Mouse (Mus musculus) hindbrain, embryonic 14.5 days (tissue): ENCODE data around the gene Snx13. TPM values are rescaled to one million over a fixed set of nuclear protein-coding genes. Genes with fewer than 3 reads are reported as not detected.

Source experiments
- ATAC-seq: fragments of 200-750 bp; cut with Nextera tagmentation; 2 replicates; pipeline ENCODE4 v1.8.0; 2017; ENCODE audit warnings: moderate number of reproducible peaks, mild to moderate bottlenecking, moderate TSS enrichment, moderate library complexity; ENCODE audit not compliant: low FRiP score
- DNase-seq: peaks from one replicate; pipeline ENCODE4 v3.0.0-alpha.2; 2015; ENCODE audit warnings: low spot score
- H3K27ac ChIP-seq: fragments of 300-500 bp; sonication (generic); 2 replicates; pipeline ENCODE4 v1.5.1; 2014; ENCODE audit warnings: mild to moderate bottlenecking, moderate library complexity
- H3K27me3 ChIP-seq: fragments of 300-500 bp; sonication (generic); 2 replicates; pipeline ENCODE4 v1.6.1; 2014; ENCODE audit warnings: mild to moderate bottlenecking, low read length, mixed read lengths; ENCODE audit not compliant: control insufficient read depth, insufficient read depth
- H3K36me3 ChIP-seq: fragments of 300-500 bp; sonication (generic); replicated peaks from 2 replicates; pipeline ENCODE4 v1.6.1; 2014; ENCODE audit not compliant: control insufficient read depth, insufficient read depth
- H3K4me1 ChIP-seq: fragments of 300-500 bp; sonication (generic); replicated peaks from 2 replicates; pipeline ENCODE4 v1.6.1; 2014; ENCODE audit warnings: antibody characterized with exemption, low read length, mixed read lengths; ENCODE audit not compliant: control insufficient read depth, insufficient read depth
- H3K4me2 ChIP-seq: fragments of 300-500 bp; sonication (generic); replicated peaks from 2 replicates; pipeline ENCODE4 v1.6.1; 2014; ENCODE audit warnings: mild to moderate bottlenecking, moderate library complexity
- H3K4me3 ChIP-seq: fragments of 300-500 bp; sonication (generic); replicated peaks from 2 replicates; pipeline ENCODE4 v1.5.1; 2014; ENCODE audit warnings: mild to moderate bottlenecking, low read length
- H3K9ac ChIP-seq: fragments of 300-500 bp; sonication (generic); 2 replicates; pipeline ENCODE4 v1.6.1; 2014
- H3K9me3 ChIP-seq: fragments of 300-500 bp; sonication (generic); 2 replicates; pipeline ENCODE4 v1.6.1; 2016; ENCODE audit warnings: low read length; ENCODE audit not compliant: control insufficient read depth
- WGBS: fragments of 180-500 bp; shearing (Covaris S2); extraction: QIAGEN DNeasy Blood & Tissue Kit; methylation state at CpG from one replicate; pipeline ENCODE4 v1.1.7; 2014; 5-methylcytosine and 5-hydroxymethylcytosine counted together
- microRNA counts: library from miRNA; unstranded; fragments of <30 nt; microRNA quantifications from one replicate; lab custom pipeline; 2016
- microRNA-seq: library from miRNA; unstranded; fragments of <30 nt; microRNA quantifications from one replicate; pipeline ENCODE4, GENCODE M21; 2016
- polyA plus RNA-seq: library from polyadenylated mRNA; unstranded; fragments of >200 nt; fragmentation: Nextera tagmentation; extraction: Ambion mirVana; gene quantifications from 2 replicates; pipeline ENCODE4 v1.2.1, GENCODE M21; 2014

Gene Snx13
- polyA plus RNA-seq, 1 experiment from 2014 or later = 32.8 TPM

DNA sequence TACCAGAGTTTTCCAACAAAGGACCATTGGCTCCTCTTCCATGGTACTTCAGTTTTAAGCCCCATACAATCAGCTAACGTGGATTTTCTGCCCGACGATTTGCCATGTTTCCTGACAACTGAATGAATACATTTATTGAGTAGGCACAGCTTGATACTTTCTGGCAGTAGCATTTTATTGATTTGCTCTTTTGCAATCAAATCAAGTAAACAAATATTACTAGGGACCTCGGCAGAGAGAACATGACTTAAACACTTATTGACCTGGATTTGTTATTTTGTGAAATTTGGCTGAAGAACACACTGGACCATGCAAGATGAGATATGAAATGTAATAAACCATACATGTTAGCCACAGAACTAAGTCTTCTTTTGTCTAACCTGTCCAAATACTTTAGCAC is 123.3 kb downstream of the Snx13 start:
- Histone ChIP-seq H3K9me3 (no peaks in the 10 kb centered on the region), H3K4me1 (no peaks in the 10 kb centered on the region), H3K27me3 (no peaks in the 10 kb centered on the region), H3K4me3 (no peak overlapping the region), H3K4me2 (no peak overlapping the region), H3K36me3 (no peaks in the 10 kb centered on the region), H3K9ac (no peak overlapping the region), H3K27ac (no peak overlapping the region)
- 38% methylated on average over 4 of the region's 4 CpGs for WGBS
- no peak for DNase-seq
- no peak for ATAC-seq

DNA sequence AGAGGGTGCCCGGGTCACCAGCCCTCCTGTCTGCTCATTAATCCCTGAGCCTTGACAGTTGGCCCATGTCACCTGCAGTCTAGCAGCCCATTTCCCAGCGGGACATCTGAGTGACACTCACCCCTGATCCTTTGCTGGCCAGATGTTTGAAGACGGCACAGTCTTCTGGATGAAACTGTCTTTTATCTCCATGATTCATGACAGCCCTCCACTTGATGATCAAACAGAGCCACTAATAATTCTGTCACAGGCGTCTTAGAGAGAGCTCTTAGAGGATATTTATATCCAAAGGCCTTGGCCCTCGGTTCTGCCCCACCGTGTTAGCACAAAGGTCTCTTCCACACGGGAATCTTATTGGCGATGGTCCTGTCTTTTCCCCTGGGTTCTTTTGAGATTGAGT is 129.0 kb downstream of the Snx13 start:
- Histone ChIP-seq H3K4me2 (no peak overlapping the region), H3K4me1 (no peaks in the 10 kb centered on the region), H3K4me3 (no peak overlapping the region), H3K9ac (no peak overlapping the region), H3K9me3 (no peaks in the 10 kb centered on the region), H3K36me3 (no peaks in the 10 kb centered on the region), H3K27ac (no peak overlapping the region), H3K27me3 (no peaks in the 10 kb centered on the region)
- no peak for ATAC-seq
- WGBS = 30% methylated on average over 8 of the region's 8 CpGs
- no peak for DNase-seq

DNA sequence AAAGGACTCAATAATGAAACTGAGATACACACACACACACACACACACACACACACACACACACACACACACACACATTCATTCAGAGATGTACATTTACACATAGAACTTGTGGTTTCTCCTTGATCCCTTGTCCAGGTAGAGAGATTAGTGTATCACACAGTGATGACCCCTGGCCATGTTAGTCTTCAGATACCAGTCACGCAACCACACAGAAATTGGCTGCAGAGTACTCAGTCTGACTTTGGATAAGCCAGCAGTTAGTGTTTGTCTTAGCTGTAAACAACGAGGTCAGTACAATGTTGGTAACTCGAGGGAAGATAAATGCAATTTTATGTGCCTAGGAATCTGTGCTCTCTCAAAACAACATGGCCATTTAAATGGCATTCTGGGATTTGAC is 129.6 kb downstream of the Snx13 start:
- no peak overlapping the region for H3K4me3 ChIP-seq
- DNase-seq (no peak), ATAC-seq (no peak)
- no peaks in the 10 kb centered on the region for H3K4me1 ChIP-seq
- H3K27ac ChIP-seq = no peak overlapping the region
- H3K9me3 ChIP-seq = no peaks in the 10 kb centered on the region
- H3K36me3 ChIP-seq = no peaks in the 10 kb centered on the region
- H3K9ac ChIP-seq = no peak overlapping the region
- no peaks in the 10 kb centered on the region for H3K27me3 ChIP-seq
- H3K4me2 ChIP-seq = no peak overlapping the region
- WGBS = 81% methylated on average over 3 of the region's 3 CpGs

DNA sequence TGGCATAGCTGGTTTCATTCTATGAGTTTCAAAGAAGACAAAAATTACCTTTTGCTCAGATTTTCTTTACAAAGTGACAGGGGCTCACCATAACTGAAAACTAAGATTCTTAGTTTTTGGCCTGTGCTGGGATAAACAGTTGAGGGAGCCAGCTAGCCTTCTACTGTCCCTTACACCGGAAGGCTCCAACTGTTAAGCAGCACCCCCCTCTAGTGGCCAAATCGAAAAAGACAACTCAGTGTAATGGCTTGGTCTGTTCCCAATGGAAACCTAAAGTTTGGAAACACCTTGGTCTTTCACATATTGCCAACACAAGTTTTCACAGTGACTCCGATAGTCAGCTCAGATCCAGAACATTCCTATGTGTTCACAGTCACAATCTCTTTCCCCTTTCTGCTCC is 135.7 kb downstream of the Snx13 start:
- Histone ChIP-seq H3K4me3 (no peak overlapping the region), H3K9ac (no peak overlapping the region), H3K27ac (no peak overlapping the region), H3K4me1 (no peaks in the 10 kb centered on the region), H3K36me3 (no peaks in the 10 kb centered on the region), H3K4me2 (no peak overlapping the region), H3K27me3 (no peaks in the 10 kb centered on the region), H3K9me3 (no peaks in the 10 kb centered on the region)
- WGBS = 7% methylated on average over 3 of the region's 3 CpGs
- peak; percentile 92 for ATAC-seq
- DNase-seq = peak; percentile 97

DNA sequence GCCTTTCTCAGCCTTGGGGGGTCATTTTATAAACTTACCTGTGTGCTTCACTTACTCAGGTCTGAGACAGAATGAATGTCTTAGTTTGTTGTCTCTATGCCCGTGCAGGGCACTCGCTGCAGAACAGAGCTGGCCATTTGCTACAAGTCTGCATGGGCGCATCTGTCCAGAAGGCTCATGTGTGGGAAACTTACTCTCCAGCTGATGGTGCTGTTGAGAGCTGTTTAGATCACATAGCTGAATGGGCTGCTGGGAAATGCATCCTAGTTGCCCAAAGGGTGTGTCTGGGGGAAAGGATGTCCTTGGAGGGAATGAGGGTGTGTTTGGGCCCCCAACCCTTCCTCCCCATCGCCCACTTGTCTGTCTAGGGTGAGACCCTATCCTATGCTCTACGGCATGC is 137.3 kb downstream of the Snx13 start:
- 73% methylated on average over 5 of the region's 5 CpGs for WGBS
- H3K27me3 ChIP-seq = no peaks in the 10 kb centered on the region
- no peak overlapping the region for H3K4me3 ChIP-seq
- H3K9me3 ChIP-seq = no peaks in the 10 kb centered on the region
- no peak overlapping the region for H3K27ac ChIP-seq
- DNase-seq (no peak), ATAC-seq (no peak)
- no peak overlapping the region for H3K9ac ChIP-seq
- H3K36me3 ChIP-seq = no peaks in the 10 kb centered on the region
- H3K4me1 ChIP-seq = no peaks in the 10 kb centered on the region
- no peak overlapping the region for H3K4me2 ChIP-seq

DNA sequence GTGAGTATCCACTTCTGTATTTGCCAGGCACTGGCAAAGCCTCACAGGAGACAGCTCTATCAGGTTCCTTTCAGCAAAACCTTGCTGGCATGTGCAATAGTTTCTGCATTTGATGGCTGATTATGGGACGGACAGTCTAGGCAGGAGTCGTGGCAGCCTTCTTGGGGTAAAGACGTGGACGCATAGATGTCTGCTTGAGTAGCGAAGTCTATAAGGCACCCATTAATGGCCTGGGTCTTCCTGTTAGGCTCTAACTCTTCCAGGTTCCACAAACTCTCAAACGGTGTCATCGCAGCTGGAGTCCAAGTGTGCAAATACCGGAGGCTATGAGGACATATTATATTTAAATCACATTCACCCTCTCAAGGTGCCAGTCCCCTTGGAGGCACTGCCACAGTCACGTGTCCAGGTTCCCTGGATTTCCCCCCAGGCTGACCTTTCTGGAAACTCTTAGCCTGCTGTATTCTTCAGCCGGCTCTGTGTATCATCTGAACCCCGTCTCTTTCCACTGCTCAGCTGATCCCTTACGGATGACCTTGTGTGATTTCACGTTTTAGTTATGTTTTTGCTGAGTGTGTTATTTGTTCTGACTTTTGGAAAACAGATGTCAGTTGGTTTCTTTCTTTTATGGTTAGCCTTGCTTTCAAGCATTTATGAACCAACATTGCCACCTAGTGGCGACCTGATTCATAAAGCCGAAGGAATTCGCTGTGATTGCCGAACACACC is 144.9 kb downstream of the Snx13 start:
- DNase-seq = peak; percentile 92
- Histone ChIP-seq H3K9me3 (no peaks in the 10 kb centered on the region), H3K9ac (0 out of 2 replicates have a peak overlapping the region, but pooled peaks have one; percentile 42), H3K4me1 (0 out of 2 replicates have a peak, but pooled peaks cover 2% of the 10 kb centered on the region), H3K4me2 (peak overlapping the region; percentile 48), H3K27me3 (no peaks in the 10 kb centered on the region), H3K27ac (no peak overlapping the region), H3K4me3 (peak overlapping the region; percentile 22; the same call in 1 of the 2 replicates), H3K36me3 (no peaks in the 10 kb centered on the region)
- ATAC-seq = peak; percentile 69
- WGBS = 58% methylated on average over 17 of the region's 17 CpGs

DNA sequence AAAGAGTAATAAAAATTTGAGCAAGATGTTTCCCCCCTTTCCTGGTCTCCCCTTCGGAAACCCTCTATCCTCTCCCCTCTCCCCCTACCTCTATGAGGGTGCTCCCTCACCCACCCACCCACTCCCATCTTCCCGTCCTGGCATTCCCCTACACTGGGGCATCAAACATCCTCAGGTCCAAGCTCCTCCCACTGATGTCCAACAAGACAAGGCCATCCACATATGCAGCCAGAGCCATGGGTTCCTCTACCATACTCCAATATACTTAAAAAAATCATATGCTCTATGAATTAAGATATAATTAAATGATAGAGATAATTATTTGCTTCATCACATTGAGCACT is 145.4 kb downstream of the Snx13 start:
- Histone ChIP-seq H3K27me3 (no peaks in the 10 kb centered on the region), H3K4me3 (peak overlapping the region; percentile 22; the same call in 1 of the 2 replicates), H3K4me1 (0 out of 2 replicates have a peak, but pooled peaks cover 2% of the 10 kb centered on the region), H3K9me3 (no peaks in the 10 kb centered on the region), H3K27ac (no peak overlapping the region), H3K9ac (0 out of 2 replicates have a peak overlapping the region, but pooled peaks have one; percentile 42), H3K4me2 (peak overlapping the region; percentile 48), H3K36me3 (no peaks in the 10 kb centered on the region)
- DNase-seq (no peak), ATAC-seq (peak; percentile 68)
- 17% methylated on average over 2 of the region's 2 CpGs for WGBS

MicroRNA genes within 50 kb of the gene (microRNA counts, 519-probe panel; counts per million panel counts)
- not detected for microRNA mmu-miR-680 (lab: Ali Mortazavi, UCI)

Small RNA genes lying within 50 kb of the gene (microRNA-seq; reads per million reads assigned to microRNA genes)
- not detected for gene Mir680-3

Other genes starting within 250 kb of the Snx13 start
- 12.0 and 14.7 TPM in 2 replicates for gene Hdac9, start 130.1 kb upstream of the Snx13 start, polyA plus RNA-seq
- gene Prps1l1, start 62.4 kb upstream of the Snx13 start, polyA plus RNA-seq = not detected in 2 replicates